Mouse (Mus musculus) myocyte (in vitro differentiated cells): ENCODE results near the gene Cd7. TPM values are rescaled to one million over a fixed set of nuclear protein-coding genes. Genes with fewer than 3 reads are reported as not detected.

Source experiments
- H3K27me3 ChIP-seq: one replicate; pipeline ENCODE4 v1.6.1; 2011; ENCODE audit not compliant: control insufficient read depth, insufficient read depth, insufficient read length
- H3K36me3 ChIP-seq: one replicate; pipeline ENCODE4 v1.6.1; 2011; ENCODE audit not compliant: control insufficient read depth, insufficient read depth
- H3K4me2 ChIP-seq: one replicate; pipeline ENCODE4 v1.6.1; 2011; ENCODE audit warnings: low read depth, control low read depth
- H3K4me3 ChIP-seq: one replicate; pipeline ENCODE4 v1.5.1; 2011; ENCODE audit warnings: mild to moderate bottlenecking, control low read depth, moderate library complexity
- H3K79me2 ChIP-seq: one replicate; pipeline ENCODE4 v1.6.1; 2011; ENCODE audit not compliant: control insufficient read depth, insufficient read depth
- H3ac ChIP-seq: one replicate; pipeline ENCODE4 v1.6.1; 2011; ENCODE audit not compliant: control insufficient read depth, insufficient read length
- CEBPB ChIP-seq: IDR thresholded peaks from 2 replicates; pipeline ENCODE4 v1.6.1; 2011; ENCODE audit warnings: mild to moderate bottlenecking, moderate library complexity; ENCODE audit not compliant: poor library complexity, insufficient read depth, severe bottlenecking
- E2F4 ChIP-seq: IDR thresholded peaks from one replicate; pipeline ENCODE4 v1.6.1; 2011; ENCODE audit warnings: mild to moderate bottlenecking, control low read depth, moderate library complexity; ENCODE audit not compliant: insufficient read depth
- MAX ChIP-seq: IDR thresholded peaks from one replicate; pipeline ENCODE4 v1.6.1; 2011; ENCODE audit warnings: low read depth, mild to moderate bottlenecking, control low read depth
- MYOD1 ChIP-seq, 3 experiments: IDR thresholded peaks; one replicate each; pipeline ENCODE4 v1.6.1; 2011; ENCODE audit warnings: control low read depth in 2 of 3, low read depth in 2 of 3, mild to moderate bottlenecking in 2 of 3, moderate library complexity in 1 of 3; ENCODE audit not compliant: insufficient read length in 2 of 3, control insufficient read depth in 1 of 3
- MYOG ChIP-seq, 3 experiments: IDR thresholded peaks; one replicate each; pipeline ENCODE4 v1.6.1; 2011; ENCODE audit warnings: control low read depth in 2 of 3, low read depth in 2 of 3, mild to moderate bottlenecking in 2 of 3; ENCODE audit not compliant: insufficient read length in 2 of 3, control insufficient read depth in 1 of 3, insufficient read depth in 1 of 3
- POLR2A ChIP-seq: IDR thresholded peaks from one replicate; pipeline ENCODE4 v1.6.1; 2011; ENCODE audit warnings: low read depth, mild to moderate bottlenecking, control low read depth, moderate library complexity; ENCODE audit not compliant: insufficient read length
- POLR2AphosphoS2 ChIP-seq: IDR thresholded peaks from one replicate; pipeline ENCODE4 v1.6.1; 2011; ENCODE audit warnings: low read depth, control low read depth; ENCODE audit not compliant: insufficient read length
- REST ChIP-seq: IDR thresholded peaks from one replicate; pipeline ENCODE4 v1.6.1; 2011; ENCODE audit warnings: mild to moderate bottlenecking, control low read depth, moderate library complexity; ENCODE audit not compliant: insufficient read depth, insufficient read length
- SRF ChIP-seq: IDR thresholded peaks from one replicate; pipeline ENCODE4 v1.6.1; 2011; ENCODE audit warnings: low read depth; ENCODE audit not compliant: control insufficient read depth, insufficient read length
- TCF12 ChIP-seq: IDR thresholded peaks from one replicate; pipeline ENCODE4 v1.6.1; 2011; ENCODE audit warnings: mild to moderate bottlenecking, control low read depth; ENCODE audit not compliant: poor library complexity, insufficient read depth, severe bottlenecking
- TCF3 ChIP-seq: IDR thresholded peaks from one replicate; pipeline ENCODE4 v1.6.1; 2011; ENCODE audit warnings: low read depth, control low read depth; ENCODE audit not compliant: insufficient read length
- USF1 ChIP-seq: IDR thresholded peaks from one replicate; pipeline ENCODE4 v1.6.1; 2011; ENCODE audit warnings: low read depth, mild to moderate bottlenecking, control low read depth, moderate library complexity
- polyA plus RNA-seq: library from polyadenylated mRNA; unstranded; fragments of >200 nt; fragmentation: generic; extraction: Trizol; gene quantifications from one replicate; pipeline ENCODE4 v1.2.1, GENCODE M21; 2012; ENCODE audit warnings: missing spikeins

Gene Cd7
- polyA plus RNA-seq, 1 experiment = 0.35 TPM

DNA sequence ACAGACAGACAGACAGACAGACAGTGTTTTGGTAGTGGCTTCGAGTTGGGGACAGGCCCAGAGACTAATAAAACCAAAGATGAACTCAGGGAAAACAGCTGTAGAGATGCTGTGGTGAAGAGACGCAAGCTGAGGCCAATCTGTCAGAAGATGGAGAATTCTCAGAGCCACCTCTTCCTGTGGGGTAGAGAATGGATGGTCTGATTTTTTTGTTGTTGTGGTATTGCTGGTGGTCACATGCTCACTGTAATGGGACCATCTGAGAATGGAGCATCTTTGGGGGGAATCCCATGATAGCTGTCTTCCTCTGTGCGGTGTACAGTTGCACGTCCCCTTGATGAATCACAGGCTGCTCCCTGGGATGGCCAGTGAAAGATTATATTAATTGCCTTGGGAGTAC lies 3.3 kb upstream of the Cd7 start:
- Histone ChIP-seq H3K27me3 (peaks cover 10% of the 10 kb centered on the region), H3ac (no peak overlapping the region), H3K79me2 (no peaks in the 10 kb centered on the region), H3K4me3 (no peak overlapping the region), H3K4me2 (peak overlapping the region; percentile 27), H3K36me3 (no peaks in the 10 kb centered on the region)
- TF ChIP-seq POLR2A = no peak
- no peak for TF ChIP-seq SRF
- no peak for TF ChIP-seq E2F4
- TF ChIP-seq MYOG (IDR thresholded peaks at IDR 0.05; ENCODE audit: control insufficient read depth in 1 of 3, insufficient read depth in 1 of 3, insufficient read length in 2 of 3, low read depth in 2 of 3) = no peak
- TF ChIP-seq TCF3 = no peak
- peak; percentile 59 for TF ChIP-seq USF1
- TF ChIP-seq MAX = no peak
- no peak for TF ChIP-seq MYOD1 (IDR thresholded peaks at IDR 0.05; ENCODE audit: control insufficient read depth in 1 of 3, insufficient read length in 2 of 3, low read depth in 2 of 3)

DNA sequence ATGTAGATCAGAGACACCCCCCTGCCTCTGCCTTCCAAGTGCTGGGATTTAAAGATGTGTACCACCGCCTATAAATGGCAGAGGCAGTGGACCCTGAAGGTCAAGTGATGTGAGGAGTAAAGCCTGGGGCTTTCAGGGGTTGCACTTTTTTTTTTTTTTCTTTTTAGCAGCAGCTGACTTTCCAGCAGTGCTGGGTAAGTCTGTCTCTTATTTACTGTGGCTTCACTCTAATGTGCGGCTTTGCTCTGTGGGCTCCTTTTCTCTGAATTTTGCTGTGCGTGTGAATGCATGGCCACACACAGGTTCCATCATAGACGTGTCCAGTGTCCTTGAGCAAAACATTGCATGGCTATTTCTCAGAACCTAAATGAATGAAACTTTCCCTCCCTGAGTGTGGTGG lies 2.4 kb upstream of the Cd7 start:
- Histone ChIP-seq H3K79me2 (no peaks in the 10 kb centered on the region), H3K4me3 (no peak overlapping the region), H3ac (no peak overlapping the region), H3K4me2 (peak overlapping the region; percentile 52), H3K27me3 (peaks cover 19% of the 10 kb centered on the region), H3K36me3 (no peaks in the 10 kb centered on the region)
- TF ChIP-seq USF1 (no peak), REST (no peak)

DNA sequence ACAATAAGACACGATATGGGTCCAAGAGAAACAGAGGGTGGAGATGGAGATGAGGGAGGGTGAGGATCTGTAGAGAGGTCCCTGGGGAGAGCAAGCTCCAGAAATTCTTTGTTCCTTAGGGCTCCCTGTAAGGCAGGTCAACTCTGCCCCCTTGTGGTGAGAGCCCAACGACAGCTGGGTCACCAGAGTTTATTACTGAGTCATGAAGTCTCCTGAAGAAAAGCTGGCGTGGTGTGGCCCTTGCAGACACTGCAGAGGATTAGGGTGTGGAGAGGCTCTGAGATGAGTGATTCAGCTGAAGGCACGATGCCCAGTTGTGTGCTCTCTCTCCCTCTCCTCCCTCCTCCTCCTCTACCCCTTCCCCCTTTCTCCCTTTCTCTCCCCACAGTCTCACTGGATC lies 2.0 kb upstream of the Cd7 start:
- Histone ChIP-seq H3ac (no peak overlapping the region), H3K27me3 (peaks cover 22% of the 10 kb centered on the region), H3K4me2 (peak overlapping the region; percentile 52), H3K36me3 (no peaks in the 10 kb centered on the region), H3K4me3 (no peak overlapping the region), H3K79me2 (no peaks in the 10 kb centered on the region)
- TF ChIP-seq MAX (no peak), TCF12 (peak; percentile 28), MYOG (IDR thresholded peaks at IDR 0.05; ENCODE audit: control insufficient read depth in 1 of 3, insufficient read depth in 1 of 3, insufficient read length in 2 of 3, low read depth in 2 of 3) (peak in 1 of 3 experiments; percentile 66), MYOD1 (IDR thresholded peaks at IDR 0.05; ENCODE audit: control insufficient read depth in 1 of 3, insufficient read length in 2 of 3, low read depth in 2 of 3) (peak; percentile 50 to 63 (median 59))

DNA sequence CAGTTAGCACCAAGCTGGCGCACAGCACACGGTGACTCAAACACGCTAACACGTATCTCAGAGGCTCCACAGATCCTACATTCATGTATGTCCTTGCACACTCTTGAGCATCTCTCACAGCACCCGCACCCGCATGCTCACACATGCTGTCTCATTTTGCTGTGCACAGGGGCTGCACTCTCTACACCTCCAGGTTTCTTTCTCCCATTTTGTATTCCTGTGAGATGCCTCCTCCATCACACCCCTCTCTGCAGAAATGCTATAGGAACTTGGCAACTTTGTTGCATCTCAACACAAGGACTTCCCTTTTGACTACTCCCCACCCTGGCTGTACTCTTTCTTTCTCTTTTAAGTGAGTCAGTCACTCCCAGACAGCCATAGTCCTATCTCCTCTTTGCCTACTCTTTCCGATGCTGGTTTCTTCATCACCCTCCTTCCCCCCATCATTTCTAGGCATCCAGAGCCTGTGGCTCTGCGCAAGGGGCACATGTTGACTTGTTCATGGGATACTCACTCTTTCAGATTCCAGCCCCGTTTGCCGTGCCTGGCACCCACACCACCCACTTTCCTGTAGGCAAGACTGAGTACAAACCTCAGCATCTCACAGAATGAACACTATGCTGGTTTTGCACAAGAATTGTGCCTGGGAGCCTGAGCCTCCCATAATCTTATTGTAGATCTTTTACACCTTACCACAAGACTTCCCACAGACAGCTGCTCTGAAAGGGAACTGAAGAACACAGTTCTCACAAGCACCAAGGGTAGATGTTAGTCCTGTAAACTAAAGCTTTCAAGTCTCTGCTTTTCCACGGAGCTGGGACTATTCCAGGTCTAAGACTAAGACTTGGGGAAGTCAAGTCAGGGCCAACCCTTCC lies 615 bp downstream of the Cd7 start:
- H3K4me2 ChIP-seq = no peak overlapping the region
- no peaks in the 10 kb centered on the region for H3K79me2 ChIP-seq
- H3ac ChIP-seq = no peak overlapping the region
- peaks cover 29% of the 10 kb centered on the region for H3K27me3 ChIP-seq
- no peak for TF ChIP-seq REST
- H3K36me3 ChIP-seq = no peaks in the 10 kb centered on the region
- H3K4me3 ChIP-seq = no peak overlapping the region

DNA sequence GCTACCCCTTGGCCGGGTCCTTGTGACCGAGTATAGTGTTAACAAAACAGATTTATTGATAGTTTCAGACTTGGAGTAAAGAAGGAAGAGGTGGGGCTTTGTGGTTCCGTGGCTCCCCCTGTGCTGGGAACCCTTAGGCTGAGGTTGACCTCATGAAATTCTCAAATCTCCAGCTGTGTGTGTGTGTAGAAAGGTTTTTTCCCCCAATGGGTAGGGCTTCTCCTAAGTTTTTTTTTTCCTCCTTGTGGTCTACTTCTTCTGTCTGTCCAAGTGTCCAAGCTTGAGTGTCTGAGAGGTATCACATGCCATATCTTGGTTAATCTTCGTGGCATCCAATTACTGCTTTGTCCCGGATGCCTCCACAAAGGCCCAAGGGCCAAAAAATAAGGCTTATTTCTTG lies 6.1 kb downstream of the Cd7 start:
- Histone ChIP-seq H3K4me2 (no peak overlapping the region), H3K79me2 (no peaks in the 10 kb centered on the region), H3K36me3 (no peaks in the 10 kb centered on the region), H3ac (no peak overlapping the region), H3K4me3 (no peak overlapping the region), H3K27me3 (peaks cover 36% of the 10 kb centered on the region)
- TF ChIP-seq E2F4 (no peak), SRF (no peak), TCF12 (no peak), REST (no peak), TCF3 (no peak), CEBPB (no peak), POLR2AphosphoS2 (no peak), USF1 (no peak), POLR2A (no peak), MYOD1 (IDR thresholded peaks at IDR 0.05; ENCODE audit: control insufficient read depth in 1 of 3, insufficient read length in 2 of 3, low read depth in 2 of 3) (no peak), MYOG (IDR thresholded peaks at IDR 0.05; ENCODE audit: control insufficient read depth in 1 of 3, insufficient read depth in 1 of 3, insufficient read length in 2 of 3, low read depth in 2 of 3) (no peak), MAX (no peak)

DNA sequence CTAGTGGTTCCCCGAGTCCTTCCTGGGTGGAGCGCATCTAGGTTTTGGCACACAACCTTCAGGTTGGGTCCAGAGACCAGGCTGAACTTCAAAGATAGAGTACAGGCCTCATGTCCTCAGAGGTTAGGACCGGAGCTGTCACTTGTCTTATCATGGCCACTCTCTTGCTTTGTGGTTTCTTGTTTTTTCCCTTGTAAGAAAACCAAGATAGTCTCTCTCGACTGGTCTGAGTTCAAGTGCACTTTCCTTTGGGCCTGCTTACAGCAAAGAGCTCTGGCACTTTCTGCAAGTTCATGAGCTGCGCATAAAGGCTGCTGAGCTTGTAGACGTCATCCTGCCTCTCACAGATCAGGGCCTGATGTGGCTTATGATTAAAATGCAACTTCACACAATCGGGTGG lies 12.0 kb downstream of the Cd7 start:
- no peaks in the 10 kb centered on the region for H3K79me2 ChIP-seq
- peaks cover 17% of the 10 kb centered on the region for H3K27me3 ChIP-seq
- no peak overlapping the region for H3K4me2 ChIP-seq
- no peak for TF ChIP-seq TCF12
- no peaks in the 10 kb centered on the region for H3K36me3 ChIP-seq
- no peak overlapping the region for H3K4me3 ChIP-seq
- H3ac ChIP-seq = no peak overlapping the region
